ENCODE assay signal across 20 mouse cellular contexts in the genomic region with DNA sequence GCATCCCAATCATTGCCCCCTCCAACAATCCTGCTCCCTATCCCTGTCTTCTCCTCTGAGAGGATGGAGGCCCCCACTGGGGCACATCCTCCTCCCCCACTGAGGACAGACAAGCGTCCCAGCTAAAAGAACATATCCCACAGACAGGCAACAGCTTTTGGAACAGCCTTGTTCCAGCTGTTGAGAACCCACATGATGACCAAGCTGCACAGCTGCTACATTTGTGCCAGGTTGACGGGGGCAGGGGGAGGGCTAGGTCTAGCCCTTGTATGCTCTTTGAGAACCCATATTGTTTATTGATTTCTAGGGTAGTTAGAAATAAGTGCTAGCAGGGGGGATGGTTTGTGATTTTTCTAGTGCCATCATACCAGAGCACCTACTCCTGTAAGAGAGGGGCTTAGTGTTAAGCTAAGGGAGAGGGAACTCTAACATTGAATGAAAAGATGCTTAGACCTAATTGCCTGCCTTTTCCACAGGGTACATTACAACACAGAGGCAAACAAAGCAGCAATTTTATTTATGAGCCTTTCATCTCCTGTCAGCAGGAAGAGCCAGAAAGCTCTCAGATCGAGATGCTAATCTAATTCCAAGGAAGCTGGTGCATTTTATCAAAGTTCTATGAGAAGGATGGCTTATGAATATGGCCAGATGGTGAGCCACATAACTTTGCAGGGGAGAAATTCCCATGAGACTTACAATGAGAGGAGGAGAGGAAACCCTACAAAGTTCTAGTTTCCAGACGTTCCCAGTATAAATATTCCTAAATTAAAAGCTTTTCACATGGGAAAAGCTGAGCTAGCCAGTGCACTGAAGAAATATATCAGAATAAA.
DNase-seq lines count a peak whose midpoint lies in the region; ATAC-seq lines count a peak whose summit lies in the region.
"Had no signal": no experiment of that assay in that cellular context is flagged by ENCODE, and none has a peak within 500 bp of the region (broad histone marks: within the 10 kb centered on the region; RNA-seq: fewer than 3 reads in every experiment).

No protein-coding gene starts in this region.

- no peak overlapping the region for H3K9ac ChIP-seq in forebrain, embryonic 13.5 days
- H3K9ac ChIP-seq in midbrain, embryonic 15.5 days: no peak overlapping the region
- H3K9ac ChIP-seq in midbrain, embryonic 16.5 days (ENCODE audit: low read depth, low read length): no peak overlapping the region
- H3K9ac ChIP-seq: heart, embryonic 15.5 days; limb, embryonic 13.5 days; stomach, embryonic 15.5 days had no signal

- H3K9me3 ChIP-seq in forebrain, embryonic 13.5 days (replicated peaks): no peaks in the 10 kb centered on the region
- H3K9me3 ChIP-seq in forebrain, embryonic 10.5 days: no peaks in the 10 kb centered on the region
- H3K9me3 ChIP-seq in midbrain, embryonic 15.5 days: no peaks in the 10 kb centered on the region
- no peaks in the 10 kb centered on the region for H3K9me3 ChIP-seq in midbrain, embryonic 16.5 days (replicated peaks; ENCODE audit: control insufficient read depth, low read length, poor library complexity, severe bottlenecking)
- H3K9me3 ChIP-seq: heart, embryonic 15.5 days; limb, embryonic 13.5 days; stomach, embryonic 15.5 days had no signal

- peaks cover 17% of the 10 kb centered on the region for H3K4me1 ChIP-seq in forebrain, embryonic 13.5 days
- peaks cover 10% of the 10 kb centered on the region; the same call in 1 of the 2 replicates for H3K4me1 ChIP-seq in forebrain, embryonic 10.5 days
- H3K4me1 ChIP-seq in midbrain, embryonic 15.5 days: no peaks in the 10 kb centered on the region
- no peaks in the 10 kb centered on the region for H3K4me1 ChIP-seq in midbrain, embryonic 16.5 days (ENCODE audit: control insufficient read depth, insufficient read depth, low read length)
- H3K4me1 ChIP-seq: heart, embryonic 15.5 days; stomach, embryonic 15.5 days had no signal

- 54% methylated on average over 4 of the region's 4 CpGs for WGBS in forebrain, embryonic 13.5 days
- 76% methylated on average over 4 of the region's 4 CpGs for WGBS in forebrain, embryonic 10.5 days
- 46% methylated on average over 4 of the region's 4 CpGs for WGBS in midbrain, embryonic 15.5 days
- 48% methylated on average over 4 of the region's 4 CpGs for WGBS in midbrain, embryonic 16.5 days

- H3K27me3 ChIP-seq in forebrain, embryonic 13.5 days: no peaks in the 10 kb centered on the region
- H3K27me3 ChIP-seq in forebrain, embryonic 10.5 days (ENCODE audit: poor library complexity, severe bottlenecking): no peaks in the 10 kb centered on the region
- H3K27me3 ChIP-seq in midbrain, embryonic 15.5 days (replicated peaks): no peaks in the 10 kb centered on the region
- no peaks in the 10 kb centered on the region for H3K27me3 ChIP-seq in midbrain, embryonic 16.5 days (ENCODE audit: control insufficient read depth, insufficient read depth, low read depth, low read length)
- H3K27me3 ChIP-seq: CH12.LX; heart, embryonic 15.5 days; limb, embryonic 13.5 days; stomach, embryonic 15.5 days had no signal

- H3K4me3 ChIP-seq in forebrain, embryonic 13.5 days: no peak overlapping the region
- no peak overlapping the region for H3K4me3 ChIP-seq in forebrain, embryonic 10.5 days
- H3K4me3 ChIP-seq in midbrain, embryonic 15.5 days: no peak overlapping the region
- no peak overlapping the region for H3K4me3 ChIP-seq in midbrain, embryonic 16.5 days (ENCODE audit: low read depth, low read length)
- H3K4me3 ChIP-seq: erythroblast, embryonic 14.5 days; heart, embryonic 15.5 days; limb, embryonic 13.5 days; stomach, embryonic 15.5 days had no signal

- no peaks in the 10 kb centered on the region for H3K36me3 ChIP-seq in forebrain, embryonic 13.5 days (ENCODE audit: poor library complexity, severe bottlenecking)
- H3K36me3 ChIP-seq in forebrain, embryonic 10.5 days (replicated peaks): no peaks in the 10 kb centered on the region
- H3K36me3 ChIP-seq in midbrain, embryonic 15.5 days (replicated peaks): no peaks in the 10 kb centered on the region
- H3K36me3 ChIP-seq in midbrain, embryonic 16.5 days (ENCODE audit: control insufficient read depth, insufficient read depth, low read length): no peaks in the 10 kb centered on the region
- H3K36me3 ChIP-seq: heart, embryonic 15.5 days; limb, embryonic 13.5 days; stomach, embryonic 15.5 days had no signal

- ATAC-seq in forebrain, embryonic 13.5 days: 0 out of 2 replicates have a peak, but pooled peaks have one; percentile 27
- ATAC-seq in midbrain, embryonic 15.5 days (replicated peaks): 0 out of 2 replicates have a peak, but pooled peaks have one; percentile 30
- ATAC-seq in midbrain, embryonic 16.5 days: no peak

- no peak for DNase-seq in forebrain, embryonic 10.5 days (ENCODE audit: extremely low spot score, low spot score)
- peak; percentile 9 for DNase-seq in kidney, postnatal 10 days
- DNase-seq in kidney, adult 18-20 months: no peak
- DNase-seq in telencephalon, adult 2 months (ENCODE audit: low read depth, low spot score): peak; percentile 38
- DNase-seq in lung, postnatal 10 days: no peak
- DNase-seq: adrenal gland, postnatal 10 days; cerebellum, postnatal 10 days; heart, adult 11 months; kidney, adult 8-10 months; retina, postnatal 1 day; spleen, adult 18-20 months; thymus, postnatal 14 days had no signal

- H3K27ac ChIP-seq in forebrain, embryonic 13.5 days: no peak overlapping the region
- no peak overlapping the region for H3K27ac ChIP-seq in forebrain, embryonic 10.5 days
- H3K27ac ChIP-seq in midbrain, embryonic 15.5 days: no peak overlapping the region
- H3K27ac ChIP-seq in midbrain, embryonic 16.5 days (ENCODE audit: low read length): no peak overlapping the region
- H3K27ac ChIP-seq: heart, embryonic 15.5 days; limb, embryonic 13.5 days; stomach, embryonic 15.5 days had no signal

- H3K4me2 ChIP-seq in forebrain, embryonic 13.5 days: no peak overlapping the region
- no peak overlapping the region for H3K4me2 ChIP-seq in midbrain, embryonic 15.5 days
- H3K4me2 ChIP-seq in midbrain, embryonic 16.5 days (ENCODE audit: low read length): no peak overlapping the region
- H3K4me2 ChIP-seq: heart, embryonic 15.5 days; limb, embryonic 13.5 days; stomach, embryonic 15.5 days had no signal

Comparison
In these comparisons a context has a peak if more than half of its experiments do, and no peak if none do; other contexts are left out.
1. DNase-seq: peak in kidney, postnatal 10 days (single experiment) and telencephalon, adult 2 months (single experiment); none in forebrain, embryonic 10.5 days (single experiment), kidney, adult 18-20 months (single experiment) and lung, postnatal 10 days (single experiment).